Mouse (Mus musculus): ENCODE measurements around the gene Lingo1.

Gene Lingo1

DNA sequence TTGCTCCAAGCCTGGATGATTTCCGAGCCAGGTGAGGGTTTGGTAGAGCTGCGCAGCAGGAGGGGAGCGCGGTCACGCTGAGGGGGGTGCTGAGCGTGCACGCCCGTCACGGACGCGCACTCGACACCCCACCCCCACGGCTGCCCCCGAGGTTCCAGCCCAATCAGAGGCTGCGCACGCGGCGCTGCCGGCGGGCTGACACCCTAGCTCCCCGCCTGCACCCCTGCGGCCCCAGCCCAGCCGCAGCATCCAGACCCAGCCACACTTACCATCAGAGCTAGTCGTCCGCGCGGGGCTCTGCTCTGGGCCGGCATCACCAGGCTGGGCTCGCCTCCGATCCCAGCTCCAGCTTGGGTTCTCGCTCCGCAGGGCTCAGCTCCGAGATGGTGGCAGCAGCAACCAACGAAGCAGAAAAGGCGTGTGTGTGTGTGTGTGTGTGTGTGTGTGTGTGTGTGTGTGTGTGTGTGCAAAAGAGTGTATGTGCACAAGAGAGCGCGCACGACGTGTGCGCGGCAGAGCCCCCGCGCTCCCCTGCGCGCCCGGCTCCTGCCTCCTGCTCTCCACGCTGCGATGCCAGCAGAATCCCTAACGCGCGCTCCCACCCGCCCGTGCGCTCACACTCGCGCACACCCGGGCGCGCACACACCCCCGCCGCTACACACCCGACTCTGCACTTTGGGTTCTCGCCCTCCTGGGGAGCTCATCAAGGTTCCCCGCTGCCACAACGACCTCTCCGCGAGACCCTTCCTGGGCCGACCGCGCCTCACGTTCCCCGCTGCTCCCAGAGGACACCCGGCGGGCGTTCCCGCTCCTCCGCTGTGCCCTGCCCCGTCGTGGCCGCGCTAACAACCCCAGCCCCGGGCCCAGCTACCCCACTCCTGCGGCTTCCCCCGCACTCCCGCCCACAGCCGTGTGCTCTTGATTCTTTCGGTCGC is at the start of gene Lingo1:
Lingo1 (minus strand) TSS at position 748 of the 935 bp plus-strand sequence.
- no peak for DNase-seq (ENCODE audit: low read depth, low spot score)

DNA sequence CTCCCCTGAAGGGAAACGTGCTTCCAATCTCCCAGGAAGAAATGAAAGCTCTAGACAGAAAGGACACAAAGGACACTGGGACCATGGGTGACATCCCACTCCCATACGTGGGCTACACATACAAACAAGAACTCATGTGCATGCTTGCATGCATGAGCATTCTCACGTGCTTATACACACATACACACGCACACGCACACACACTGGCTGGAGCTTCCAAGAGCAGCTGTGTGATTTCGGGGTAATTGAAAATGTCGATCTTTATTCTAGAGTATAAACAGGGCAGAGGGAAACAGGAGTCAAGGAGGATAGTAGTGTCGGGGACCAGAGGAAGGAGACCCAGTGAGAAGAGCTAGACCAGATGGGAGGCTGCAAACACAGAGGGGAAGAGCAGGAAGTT is 48.4 kb upstream of the Lingo1 start:
- no peak for DNase-seq (ENCODE audit: low read depth, low spot score)

DNA sequence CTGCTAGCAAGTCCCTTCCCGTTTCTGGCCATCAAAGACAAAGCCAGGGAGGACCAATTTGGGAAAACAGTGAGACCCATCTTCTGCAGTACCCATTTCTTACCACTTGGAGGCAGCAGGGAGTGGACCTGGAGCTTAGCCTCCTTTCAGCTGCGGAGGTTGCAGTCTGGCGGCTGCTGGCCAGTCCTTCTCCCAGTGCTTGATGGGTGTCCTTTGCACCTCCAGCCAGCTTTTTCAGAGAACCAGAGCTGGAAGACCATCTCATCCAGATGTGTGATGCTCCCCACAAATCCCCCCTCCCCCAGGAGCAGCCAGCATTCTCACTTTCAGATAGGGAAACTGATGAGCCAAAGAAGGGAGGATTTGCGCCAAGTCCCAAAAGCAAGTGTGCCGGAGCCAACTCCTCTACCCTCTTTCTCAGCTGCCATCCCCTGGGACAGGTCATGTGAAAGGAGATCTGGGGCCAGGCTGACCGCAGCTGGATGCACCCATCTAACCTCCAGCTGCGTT is 47.5 kb upstream of the Lingo1 start:
- peak; percentile 85 for DNase-seq (ENCODE audit: low read depth, low spot score)

DNA sequence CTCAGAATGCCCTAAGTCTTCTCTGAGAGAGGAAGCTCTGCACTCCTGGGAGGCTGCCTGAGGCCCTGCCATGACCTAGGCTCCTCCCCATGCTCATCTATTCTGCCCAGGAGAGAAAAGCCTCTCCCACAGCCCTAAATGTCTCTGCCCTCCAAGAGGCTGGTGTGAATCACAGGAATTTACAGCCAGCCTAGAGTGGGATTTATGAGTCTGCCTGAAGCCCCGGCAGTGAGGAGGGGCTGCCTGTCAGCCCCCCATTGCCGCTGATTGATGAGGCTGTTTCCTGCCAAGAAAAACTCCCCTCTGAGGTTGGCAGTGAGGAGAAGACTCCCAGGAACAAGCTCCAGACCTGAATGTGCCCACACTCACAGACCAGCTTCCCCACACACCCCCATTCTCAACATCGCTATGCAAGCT is 46.0 kb upstream of the Lingo1 start:
- DNase-seq (ENCODE audit: low read depth, low spot score) = no peak

DNA sequence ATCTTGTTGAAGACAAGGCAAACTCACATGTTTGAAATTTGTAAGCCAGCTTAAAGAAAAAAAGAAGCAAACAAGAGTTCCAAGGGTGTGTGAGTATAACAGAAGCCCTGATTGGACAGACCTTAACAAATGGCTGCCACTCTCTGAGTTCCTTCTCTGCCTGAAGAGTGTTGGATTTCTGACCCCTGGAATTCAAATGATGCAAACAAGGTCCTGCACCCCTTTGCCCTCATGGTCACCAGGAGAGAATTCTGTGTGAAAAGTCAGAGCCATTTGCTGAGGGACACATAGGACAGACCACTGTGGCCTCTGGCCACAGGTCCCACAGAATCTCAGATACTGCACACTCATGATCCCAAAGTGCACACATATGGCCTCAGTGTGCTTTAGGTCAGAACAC is 45.6 kb upstream of the Lingo1 start:
- no peak for DNase-seq (ENCODE audit: low read depth, low spot score)

DNA sequence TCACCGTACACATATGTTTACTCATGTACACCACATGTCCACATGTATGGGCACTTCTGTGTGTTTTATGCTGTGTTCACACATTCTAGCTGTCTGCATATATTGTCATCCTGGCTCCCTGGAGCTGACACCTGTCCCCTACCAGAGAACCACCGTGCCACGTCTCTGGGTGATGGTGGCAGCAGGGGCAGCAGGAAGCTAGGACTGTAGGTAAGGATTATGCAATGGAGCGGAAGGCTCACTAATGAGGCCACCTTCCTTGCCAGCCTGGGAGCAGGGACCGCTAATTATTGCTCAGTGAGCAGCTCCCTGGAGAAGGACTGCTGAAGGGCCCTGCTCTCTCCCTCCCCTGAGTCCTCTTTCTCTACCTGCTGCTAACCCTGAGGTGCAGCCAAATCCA is 44.5 kb upstream of the Lingo1 start:
- no peak for DNase-seq (ENCODE audit: low read depth, low spot score)

DNA sequence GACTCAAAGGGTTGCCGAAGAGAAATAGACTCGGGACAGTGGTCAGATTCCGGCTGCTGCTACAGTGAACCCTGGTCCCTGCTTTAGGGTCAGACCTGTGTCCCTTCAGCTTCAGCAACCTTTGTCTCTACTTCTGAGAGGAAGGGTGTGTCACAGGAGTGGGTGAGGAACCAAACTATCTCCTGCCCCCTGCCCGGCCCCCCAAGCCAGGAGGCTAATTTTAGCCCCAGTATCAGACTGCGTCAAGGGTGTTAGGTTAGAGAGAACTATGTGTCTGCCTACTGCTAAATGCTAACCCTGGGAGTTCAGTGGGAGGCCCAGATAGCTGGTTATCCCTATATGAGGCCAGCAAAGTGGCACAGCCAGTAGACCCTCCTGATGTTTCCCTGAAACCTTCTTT is 38.9 kb upstream of the Lingo1 start:
- no peak for DNase-seq (ENCODE audit: low read depth, low spot score)

DNA sequence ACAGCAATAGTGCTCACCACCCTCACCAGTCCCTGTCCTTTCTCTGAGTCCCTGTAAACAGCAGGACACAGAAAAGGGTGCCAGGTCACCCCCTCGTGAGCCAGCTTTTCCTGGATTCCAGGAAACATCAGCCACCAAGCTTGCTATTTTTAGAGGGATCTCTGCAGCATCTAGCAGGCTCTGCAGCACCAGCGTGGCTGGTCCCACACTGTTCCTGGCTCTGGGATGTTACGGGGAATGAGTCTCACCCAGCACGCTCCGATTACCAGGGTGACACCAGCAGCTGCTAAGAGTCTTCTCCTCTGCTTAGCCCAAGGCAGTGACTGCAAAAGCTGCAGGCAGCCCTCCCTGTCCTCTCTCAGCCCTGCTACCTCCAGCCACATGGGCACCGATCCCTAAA is 36.6 kb upstream of the Lingo1 start:
- DNase-seq (ENCODE audit: low read depth, low spot score) = peak; percentile 67

DNA sequence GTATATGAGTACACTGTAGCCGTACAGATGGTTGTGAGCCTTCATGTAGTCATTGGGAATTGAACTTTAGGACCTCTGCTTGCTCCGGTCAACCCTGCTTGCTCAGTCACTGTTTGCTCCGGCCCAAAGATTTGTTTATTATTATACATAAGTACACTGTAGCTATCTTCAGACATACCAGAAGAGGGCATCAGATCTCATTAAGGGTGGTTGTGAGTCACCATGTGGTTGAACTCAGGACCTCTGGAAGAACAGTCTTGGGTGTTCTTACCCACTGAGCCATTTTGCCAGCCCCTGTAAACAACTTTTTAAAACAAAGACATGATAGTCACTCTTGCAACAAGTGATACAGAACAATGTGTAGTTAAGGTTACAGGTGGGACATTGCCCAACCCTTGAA is 35.6 kb upstream of the Lingo1 start:
- no peak for DNase-seq (ENCODE audit: low read depth, low spot score)

DNA sequence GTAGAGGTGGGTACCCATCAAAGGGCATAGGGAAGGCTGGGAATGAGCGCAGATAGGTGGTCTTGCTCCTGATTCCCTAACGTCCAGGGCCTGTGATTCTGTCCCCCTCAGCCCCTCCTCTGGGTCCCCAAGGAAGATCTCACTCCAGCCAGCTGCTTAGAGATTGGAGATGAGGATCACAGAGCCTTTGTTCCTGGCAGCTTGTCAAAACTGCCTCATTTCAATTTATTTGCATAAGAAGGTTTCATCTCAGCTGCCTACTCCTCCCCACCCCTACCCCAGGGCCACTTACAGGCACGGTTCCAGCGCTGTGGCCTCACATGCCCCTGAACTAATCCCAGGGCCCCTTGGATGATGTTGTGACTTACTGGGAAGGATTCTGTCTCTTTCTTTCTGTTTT is 33.9 kb upstream of the Lingo1 start:
- peak; percentile 57 for DNase-seq (ENCODE audit: low read depth, low spot score)

DNA sequence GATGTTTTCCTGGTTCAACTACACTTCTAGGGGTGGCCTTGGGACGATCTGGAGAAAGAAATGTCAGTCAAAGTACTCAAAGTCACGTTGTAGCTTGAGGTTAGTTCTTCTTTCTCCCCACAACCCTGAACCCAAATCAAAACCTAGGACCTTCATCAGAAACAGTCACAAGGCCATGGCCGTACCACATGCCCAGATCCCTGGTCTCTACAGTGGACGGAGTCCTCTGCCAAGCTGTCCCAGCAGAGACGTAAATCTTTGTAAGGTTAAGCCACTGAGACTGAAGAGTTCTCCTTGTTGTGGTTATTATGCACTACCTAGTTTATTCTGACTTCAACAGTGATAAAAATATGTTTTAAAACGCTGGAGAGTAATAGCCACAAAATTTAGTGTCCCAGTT is 32.6 kb upstream of the Lingo1 start:
- no peak for DNase-seq (ENCODE audit: low read depth, low spot score)

DNA sequence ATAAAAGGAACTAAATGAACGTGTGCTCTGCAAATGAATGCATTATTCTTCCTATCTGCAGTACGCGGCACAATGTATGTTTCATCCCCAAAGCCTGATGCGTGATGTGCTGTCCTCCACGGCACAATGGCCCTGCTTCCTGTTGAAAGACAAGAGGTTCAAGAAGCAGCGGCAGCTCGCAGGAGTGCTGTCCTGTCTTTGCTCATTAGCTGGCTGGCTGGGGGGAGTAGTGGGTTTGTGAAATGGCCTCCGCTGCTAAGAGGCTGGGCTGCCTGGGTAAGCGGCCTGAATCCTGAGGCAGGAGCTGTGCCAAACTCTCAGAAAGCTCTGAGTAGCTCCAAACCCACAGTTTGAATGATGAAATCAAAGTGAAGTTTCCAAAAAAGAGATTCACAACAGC is 31.9 kb upstream of the Lingo1 start:
- no peak for DNase-seq (ENCODE audit: low read depth, low spot score)

DNA sequence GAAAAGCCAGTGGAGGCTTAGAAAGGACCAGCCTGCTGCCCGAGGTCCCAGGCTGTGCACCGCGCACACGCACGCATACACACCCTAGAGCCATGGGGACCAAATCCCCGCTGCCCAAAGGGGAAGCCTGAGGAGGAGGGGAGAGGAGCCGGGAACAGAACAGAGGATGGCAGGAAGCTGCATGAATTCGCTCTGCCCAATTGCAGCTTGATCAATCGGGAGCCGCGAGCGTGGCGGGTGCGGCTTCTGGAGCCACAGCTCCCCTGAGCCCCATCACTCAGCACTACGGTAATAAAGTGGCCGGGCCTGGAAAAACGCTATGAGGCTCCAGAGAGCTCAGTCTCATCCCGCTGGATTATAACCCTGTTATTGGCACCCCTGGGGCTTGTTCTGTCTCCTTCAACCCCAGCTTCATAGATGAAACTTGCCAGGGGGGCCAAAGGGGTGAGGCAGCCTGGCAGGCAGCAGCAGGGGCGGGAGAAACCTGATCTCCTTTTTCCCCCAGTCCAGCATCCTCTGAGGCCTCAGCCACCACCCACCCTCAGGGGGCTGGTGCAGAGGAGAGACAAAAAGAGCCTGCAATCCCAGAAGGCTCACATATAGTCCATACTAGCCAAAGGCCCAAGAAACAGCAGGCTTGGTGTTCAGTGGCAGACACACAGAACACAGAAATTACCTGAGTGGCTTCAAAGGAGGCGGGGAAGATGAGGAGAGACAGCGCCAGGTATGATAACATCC is 29.4 kb upstream of the Lingo1 start:
- DNase-seq (ENCODE audit: low read depth, low spot score) = no peak

DNA sequence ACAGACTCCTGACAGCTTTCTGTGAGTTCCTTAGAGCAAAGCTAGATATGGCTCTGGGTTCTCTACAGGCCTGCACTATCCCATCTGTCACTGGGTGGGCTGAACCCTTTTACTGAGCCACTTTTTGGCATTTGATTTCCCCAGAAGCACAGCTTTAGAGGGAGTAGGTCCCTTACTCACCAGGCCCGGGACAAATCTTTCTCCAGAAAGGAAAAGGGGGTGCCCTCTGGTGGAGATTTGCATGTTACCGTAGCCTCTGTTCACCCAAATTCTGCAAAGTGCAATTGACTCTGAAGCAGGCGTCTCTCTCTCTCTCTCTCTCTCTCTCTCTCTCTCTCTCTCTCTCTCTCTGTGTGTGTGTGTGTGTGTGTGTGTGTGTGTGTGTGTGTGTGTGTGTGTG is 28.6 kb upstream of the Lingo1 start:
- no peak for DNase-seq (ENCODE audit: low read depth, low spot score)

DNA sequence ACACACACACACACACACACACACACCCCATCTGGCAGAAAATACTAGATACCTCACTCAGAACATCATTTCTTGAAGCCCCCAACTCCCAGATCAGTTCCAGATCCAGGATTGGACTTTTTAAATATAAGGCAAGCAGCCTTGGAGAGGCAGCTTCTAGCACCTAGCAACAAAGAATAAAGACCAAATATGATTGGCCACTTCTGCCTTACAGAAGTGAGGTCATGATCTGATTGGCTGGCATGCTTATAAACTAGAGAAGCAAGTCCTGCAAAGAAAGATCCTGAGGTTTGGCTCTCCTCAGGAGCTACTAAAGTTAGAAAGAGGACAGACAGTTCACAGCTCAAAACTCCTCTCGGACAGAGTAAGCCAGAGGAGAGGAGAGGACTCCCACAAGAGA is 14.6 kb upstream of the Lingo1 start:
- no peak for DNase-seq (ENCODE audit: low read depth, low spot score)

DNA sequence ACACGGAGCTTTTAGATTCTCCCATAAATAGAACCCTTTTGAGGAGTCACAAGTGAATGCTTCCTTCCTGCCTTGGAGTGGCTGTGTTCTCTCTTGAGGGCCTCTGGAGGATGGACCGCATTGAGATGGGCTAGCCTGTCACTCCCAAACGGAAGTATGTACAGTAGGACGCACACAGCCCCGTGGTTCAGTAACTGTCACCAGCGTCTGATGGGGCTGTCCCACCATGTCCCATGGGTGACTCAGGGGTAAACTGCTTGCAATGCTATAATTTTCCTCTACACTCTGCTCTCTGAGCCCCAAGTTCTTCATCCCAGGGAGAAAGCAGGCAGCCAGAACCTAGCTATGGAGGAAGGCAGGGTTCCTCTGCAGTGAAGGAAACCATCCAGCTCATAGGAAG is 11.7 kb upstream of the Lingo1 start:
- DNase-seq (ENCODE audit: low read depth, low spot score) = no peak

DNA sequence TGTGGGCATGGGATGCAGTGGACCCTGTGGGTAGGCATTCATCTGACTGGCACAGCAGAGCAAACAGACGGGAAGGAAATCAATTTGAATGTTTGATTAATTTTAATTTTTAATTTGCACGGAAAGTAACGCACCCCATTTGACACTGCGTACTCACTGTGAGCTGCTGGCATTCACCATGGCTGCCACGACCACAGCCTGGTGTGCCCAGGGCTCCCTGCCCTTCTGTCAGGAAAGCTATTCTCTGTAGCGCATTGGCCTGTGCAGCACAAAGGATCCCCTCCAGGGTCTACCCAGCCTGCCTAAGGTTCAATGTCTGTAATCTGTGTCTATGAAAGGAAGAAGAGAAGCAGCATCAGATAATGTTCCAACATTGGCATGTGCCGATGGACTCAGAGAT is 6.9 kb upstream of the Lingo1 start:
- no peak for DNase-seq (ENCODE audit: low read depth, low spot score)

DNA sequence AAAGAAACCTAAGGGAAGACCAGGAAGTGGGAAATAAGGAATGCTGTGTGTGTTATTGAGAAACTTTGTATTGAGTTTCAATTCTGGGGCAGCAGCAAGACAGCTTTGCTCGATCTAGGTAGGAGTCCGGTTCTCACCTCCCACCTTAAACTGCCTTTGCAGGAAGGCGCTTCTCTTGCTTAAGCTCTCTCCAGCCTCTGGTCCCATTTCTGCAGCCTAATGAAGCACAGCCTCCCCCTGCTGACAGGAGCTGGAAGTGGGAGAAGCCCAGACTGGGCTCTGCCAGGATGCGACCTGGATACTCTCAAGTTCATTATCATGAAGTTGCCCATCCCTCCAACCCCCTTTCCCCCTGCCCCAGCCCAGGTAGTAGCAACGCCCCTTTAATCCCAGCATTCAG is 1.6 kb upstream of the Lingo1 start:
- peak; percentile 34 for DNase-seq (ENCODE audit: low read depth, low spot score)

DNA sequence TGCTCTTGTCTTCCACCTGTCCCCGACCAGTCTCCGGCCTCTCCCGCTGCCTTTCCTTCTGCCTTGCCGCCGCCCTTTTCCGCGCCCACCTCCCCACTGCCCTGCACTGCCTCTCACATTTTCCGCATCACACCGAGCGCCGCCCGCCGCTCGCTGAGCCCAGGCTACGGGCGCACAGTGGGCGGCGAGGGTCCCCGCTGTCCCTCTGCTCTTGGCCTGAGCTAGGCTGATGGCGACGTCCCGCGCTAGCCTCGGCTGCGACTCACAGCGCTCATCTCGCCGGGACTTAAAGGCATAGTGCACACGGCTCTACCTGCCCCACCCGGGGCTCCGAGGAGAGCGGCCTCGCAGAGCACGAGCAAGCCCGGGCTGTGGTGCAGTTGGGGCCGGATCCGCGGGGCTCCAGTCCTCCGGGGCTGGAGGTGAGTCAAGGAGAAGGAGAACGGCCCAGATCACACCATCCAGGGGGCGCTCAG is 426 bp upstream of the Lingo1 start:
- DNase-seq (ENCODE audit: low read depth, low spot score) = no peak

DNA sequence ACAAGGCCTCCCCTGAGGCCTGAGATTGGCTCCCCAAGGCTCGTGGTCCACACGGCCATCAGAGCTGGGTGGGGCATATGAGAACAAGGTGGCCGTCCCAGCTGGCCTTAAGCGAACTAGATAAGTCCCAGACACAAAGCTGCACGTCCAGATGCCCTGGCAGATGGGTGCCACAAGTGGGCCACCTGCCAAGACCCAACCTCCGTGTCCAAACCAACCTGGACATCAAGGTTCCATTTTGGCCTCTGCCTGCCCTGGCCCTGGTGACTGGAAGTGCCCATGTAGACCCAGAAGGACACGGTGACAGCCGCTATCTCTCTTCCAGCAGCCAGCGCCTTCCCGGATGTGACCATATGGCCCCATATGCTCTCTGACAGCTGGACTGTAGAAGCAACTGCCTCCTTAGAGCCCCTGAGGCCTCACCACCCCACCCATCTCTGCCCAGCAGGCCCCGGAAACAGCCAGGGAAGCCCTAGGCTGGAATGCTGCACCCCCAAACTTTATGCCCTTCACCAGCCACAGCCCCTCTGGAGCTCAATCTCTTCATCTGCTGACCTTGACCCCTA is 4.5 kb downstream of the Lingo1 start:
- no peak for DNase-seq (ENCODE audit: low read depth, low spot score)

DNA sequence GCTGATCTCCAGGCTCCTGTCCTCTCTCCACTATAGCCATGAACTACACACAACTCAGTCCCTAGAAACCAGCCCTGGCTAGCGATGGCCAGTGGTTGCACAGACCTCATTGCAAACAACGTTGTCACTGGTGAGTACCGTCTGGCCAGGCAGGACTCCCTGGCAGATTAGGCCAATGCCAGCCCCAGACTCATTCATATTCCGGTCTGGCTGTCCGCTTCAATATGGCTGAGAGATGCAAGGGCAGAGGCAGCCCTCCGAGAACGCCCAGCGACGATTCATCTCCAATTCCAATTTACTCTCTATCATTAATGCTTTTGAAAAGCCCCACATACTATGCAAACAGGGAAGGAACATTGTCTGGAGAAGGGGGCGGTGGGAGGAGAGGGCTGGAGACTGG is 11.7 kb downstream of the Lingo1 start:
- DNase-seq (ENCODE audit: low read depth, low spot score) = no peak

Data from skeletal muscle tissue, adult 2 months (tissue).